Mouse (Mus musculus): ENCODE results near the gene Ano1. TPM values are rescaled to one million over a fixed set of nuclear protein-coding genes. Genes with fewer than 3 reads are reported as not detected.

Ano1 gene
- total and polyA plus RNA-seq, 2 experiments: 0.97 to 2.4 TPM

GRCm38 (mm10) chr7:144609568-144609967, 142.2 kb downstream of the Ano1 start:
- no peaks in the 10 kb centered on the region for H3K4me1 ChIP-seq (ENCODE audit: control insufficient read depth, insufficient read depth, low read length)
- H3K79me2 ChIP-seq (ENCODE audit: control insufficient read depth, insufficient read depth, low read length): no peaks in the 10 kb centered on the region
- 61% methylated on average over 7 of the region's 7 CpGs for WGBS
- no peak overlapping the region for H3K27ac ChIP-seq (replicated peaks; ENCODE audit: insufficient read depth, low read depth, low read length)
- H3K36me3 ChIP-seq (ENCODE audit: control insufficient read depth, insufficient read depth, low read length): no peaks in the 10 kb centered on the region
- peaks cover 2% of the 10 kb centered on the region; the same call in 1 of the 2 replicates for H3K27me3 ChIP-seq (ENCODE audit: control insufficient read depth, insufficient read depth, low read length)
- TF ChIP-seq CTCF (IDR thresholded peaks at IDR 0.05; ENCODE audit: low read depth, low read length) (no peak), POLR2A (IDR thresholded peaks at IDR 0.05; ENCODE audit: extremely low read depth, insufficient read depth, low read length) (no peak)
- no peak overlapping the region for H3K9ac ChIP-seq (ENCODE audit: low read depth, low read length)
- no peak for DNase-seq (ENCODE audit: extremely low read depth, low read depth, low spot score)
- H3K4me3 ChIP-seq (ENCODE audit: insufficient read depth, low read depth, low read length): no peak overlapping the region

GRCm38 (mm10) chr7:144607862-144608261, 143.9 kb downstream of the Ano1 start:
- Histone ChIP-seq H3K4me1 (ENCODE audit: control insufficient read depth, insufficient read depth, low read length) (no peaks in the 10 kb centered on the region), H3K27me3 (ENCODE audit: control insufficient read depth, insufficient read depth, low read length) (peaks cover 1% of the 10 kb centered on the region; the same call in 1 of the 2 replicates), H3K4me3 (ENCODE audit: insufficient read depth, low read depth, low read length) (no peak overlapping the region), H3K27ac (replicated peaks; ENCODE audit: insufficient read depth, low read depth, low read length) (no peak overlapping the region), H3K36me3 (ENCODE audit: control insufficient read depth, insufficient read depth, low read length) (no peaks in the 10 kb centered on the region), H3K9ac (ENCODE audit: low read depth, low read length) (no peak overlapping the region), H3K79me2 (ENCODE audit: control insufficient read depth, insufficient read depth, low read length) (no peaks in the 10 kb centered on the region)
- WGBS: 90% methylated on average over 15 of the region's 15 CpGs
- no peak for DNase-seq (ENCODE audit: extremely low read depth, low read depth, low spot score)
- TF ChIP-seq CTCF (IDR thresholded peaks at IDR 0.05; ENCODE audit: low read depth, low read length) (peak; percentile 22; the same call in 1 of the 2 replicates), POLR2A (IDR thresholded peaks at IDR 0.05; ENCODE audit: extremely low read depth, insufficient read depth, low read length) (no peak)

- DNase-seq (ENCODE audit: extremely low read depth, low read depth, low spot score): peak; percentile 25
- TF ChIP-seq CTCF (IDR thresholded peaks at IDR 0.05; ENCODE audit: low read depth, low read length) (no peak), POLR2A (IDR thresholded peaks at IDR 0.05; ENCODE audit: extremely low read depth, insufficient read depth, low read length) (no peak)
- H3K4me3 ChIP-seq (ENCODE audit: insufficient read depth, low read depth, low read length): no peak overlapping the region
- H3K27ac ChIP-seq (replicated peaks; ENCODE audit: insufficient read depth, low read depth, low read length): no peak overlapping the region
- no peaks in the 10 kb centered on the region for H3K4me1 ChIP-seq (ENCODE audit: control insufficient read depth, insufficient read depth, low read length)
- no peaks in the 10 kb centered on the region for H3K36me3 ChIP-seq (ENCODE audit: control insufficient read depth, insufficient read depth, low read length)
- H3K9ac ChIP-seq (ENCODE audit: low read depth, low read length): no peak overlapping the region
- no peaks in the 10 kb centered on the region for H3K27me3 ChIP-seq (ENCODE audit: control insufficient read depth, insufficient read depth, low read length)
- H3K79me2 ChIP-seq (ENCODE audit: control insufficient read depth, insufficient read depth, low read length): no peaks in the 10 kb centered on the region
- WGBS: 26% methylated on average over 4 of the region's 4 CpGs
Observed at GRCm38 (mm10) chr7:144604735-144605134, 147.0 kb downstream of the Ano1 start.

GRCm38 (mm10) chr7:144604291-144604690, 147.5 kb downstream of the Ano1 start:
- Histone ChIP-seq H3K4me1 (ENCODE audit: control insufficient read depth, insufficient read depth, low read length) (no peaks in the 10 kb centered on the region), H3K4me3 (ENCODE audit: insufficient read depth, low read depth, low read length) (no peak overlapping the region), H3K36me3 (ENCODE audit: control insufficient read depth, insufficient read depth, low read length) (no peaks in the 10 kb centered on the region), H3K27me3 (ENCODE audit: control insufficient read depth, insufficient read depth, low read length) (no peaks in the 10 kb centered on the region), H3K27ac (replicated peaks; ENCODE audit: insufficient read depth, low read depth, low read length) (no peak overlapping the region), H3K79me2 (ENCODE audit: control insufficient read depth, insufficient read depth, low read length) (no peaks in the 10 kb centered on the region), H3K9ac (ENCODE audit: low read depth, low read length) (no peak overlapping the region)
- 38% methylated on average over 2 of the region's 2 CpGs for WGBS
- no peak for TF ChIP-seq CTCF (IDR thresholded peaks at IDR 0.05; ENCODE audit: low read depth, low read length)
- no peak for TF ChIP-seq POLR2A (IDR thresholded peaks at IDR 0.05; ENCODE audit: extremely low read depth, insufficient read depth, low read length)
- peak; percentile 52 for DNase-seq (ENCODE audit: extremely low read depth, low read depth, low spot score)

GRCm38 (mm10) chr7:144600333-144600900, 151.4 kb downstream of the Ano1 start:
- H3K4me1 ChIP-seq (ENCODE audit: control insufficient read depth, insufficient read depth, low read length): no peaks in the 10 kb centered on the region
- no peaks in the 10 kb centered on the region for H3K36me3 ChIP-seq (ENCODE audit: control insufficient read depth, insufficient read depth, low read length)
- no peaks in the 10 kb centered on the region for H3K27me3 ChIP-seq (ENCODE audit: control insufficient read depth, insufficient read depth, low read length)
- H3K4me3 ChIP-seq (ENCODE audit: insufficient read depth, low read depth, low read length): no peak overlapping the region
- no peak for DNase-seq (ENCODE audit: extremely low read depth, low read depth, low spot score)
- 82% methylated on average over 6 of the region's 6 CpGs for WGBS
- TF ChIP-seq POLR2A (IDR thresholded peaks at IDR 0.05; ENCODE audit: extremely low read depth, insufficient read depth, low read length) (no peak), CTCF (IDR thresholded peaks at IDR 0.05; ENCODE audit: low read depth, low read length) (no peak)
- H3K79me2 ChIP-seq (ENCODE audit: control insufficient read depth, insufficient read depth, low read length): no peaks in the 10 kb centered on the region
- H3K27ac ChIP-seq (replicated peaks; ENCODE audit: insufficient read depth, low read depth, low read length): no peak overlapping the region
- no peak overlapping the region for H3K9ac ChIP-seq (ENCODE audit: low read depth, low read length)

- H3K9ac ChIP-seq (ENCODE audit: low read depth, low read length): no peak overlapping the region
- no peak for DNase-seq (ENCODE audit: extremely low read depth, low read depth, low spot score)
- H3K36me3 ChIP-seq (ENCODE audit: control insufficient read depth, insufficient read depth, low read length): no peaks in the 10 kb centered on the region
- TF ChIP-seq POLR2A (IDR thresholded peaks at IDR 0.05; ENCODE audit: extremely low read depth, insufficient read depth, low read length) (no peak), CTCF (IDR thresholded peaks at IDR 0.05; ENCODE audit: low read depth, low read length) (no peak)
- no peak overlapping the region for H3K27ac ChIP-seq (replicated peaks; ENCODE audit: insufficient read depth, low read depth, low read length)
- H3K79me2 ChIP-seq (ENCODE audit: control insufficient read depth, insufficient read depth, low read length): no peaks in the 10 kb centered on the region
- H3K4me1 ChIP-seq (ENCODE audit: control insufficient read depth, insufficient read depth, low read length): no peaks in the 10 kb centered on the region
- H3K27me3 ChIP-seq (ENCODE audit: control insufficient read depth, insufficient read depth, low read length): no peaks in the 10 kb centered on the region
- WGBS: 79% methylated on average over 3 of the region's 3 CpGs
- H3K4me3 ChIP-seq (ENCODE audit: insufficient read depth, low read depth, low read length): no peak overlapping the region
Observed at GRCm38 (mm10) chr7:144589508-144589907, 162.3 kb downstream of the Ano1 start.

Measured in liver, adult 2 months (tissue).